Mouse (Mus musculus): Measurements from ENCODE around the gene Morf4l1. TPM values are rescaled to one million over a fixed set of nuclear protein-coding genes. Genes with fewer than 3 reads are reported as not detected.

The Morf4l1 gene
- total and polyA plus RNA-seq, 3 experiments = 118 to 219 (median 172) TPM

- H3K27me3 ChIP-seq (ENCODE audit: insufficient read depth, low read length) = no peaks in the 10 kb centered on the region
- no peak overlapping the region for H3K4me3 ChIP-seq (ENCODE audit: low read depth, low read length)
- peaks cover 18% of the 10 kb centered on the region for H3K4me1 ChIP-seq (ENCODE audit: insufficient read depth, low read depth, low read length)
- H3K9me3 ChIP-seq (replicated peaks) = no peaks in the 10 kb centered on the region
- ATAC-seq (ENCODE audit: extremely low read depth, insufficient number of reproducible peaks, low FRiP score, poor library complexity, severe bottlenecking) (0 out of 2 replicates have a peak, but pooled peaks have one; percentile 12), DNase-seq (ENCODE audit: low spot score) (no peak)
- TF ChIP-seq CTCF (IDR thresholded peaks at IDR 0.05; ENCODE audit: low read depth, low read length) = no peak
- TF ChIP-seq GATA1 (IDR thresholded peaks at IDR 0.05; ENCODE audit: borderline replicate concordance, low read length) = no peak
- no peak for TF ChIP-seq GATA2 (IDR thresholded peaks at IDR 0.05; ENCODE audit: borderline replicate concordance, low read depth, low read length)
- TF ChIP-seq TAL1 (conservative IDR thresholded peaks at IDR 0.05; ENCODE audit: low read depth, low read length) = no peak
- TF ChIP-seq POLR2AphosphoS5 (IDR thresholded peaks at IDR 0.05; ENCODE audit: insufficient replicate concordance, low read depth, low read length) = no peak
- peaks cover 61% of the 10 kb centered on the region for H3K36me3 ChIP-seq (replicated peaks)
Observed at GRCm38 (mm10) chr9:90105462-90105861, 9.1 kb downstream of the Morf4l1 start.

DNA sequence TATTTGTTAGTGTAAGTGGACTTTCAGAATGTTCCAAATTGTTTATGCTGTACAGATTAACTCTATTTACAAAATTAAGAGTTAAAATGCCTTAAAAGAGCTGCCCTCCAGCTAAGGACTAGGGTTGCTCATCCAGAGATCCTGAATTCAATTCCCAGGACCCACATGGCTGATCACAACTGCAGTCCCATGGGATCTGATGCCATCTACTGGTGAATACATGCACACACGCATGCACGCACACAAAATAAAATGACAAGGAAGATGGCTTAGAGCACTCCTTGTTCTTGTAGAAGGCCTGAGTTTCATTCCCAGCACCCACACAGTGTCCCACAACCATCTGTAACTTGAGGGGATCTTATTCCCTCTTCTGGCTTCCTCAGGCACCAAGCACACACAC is 13.8 kb downstream of the Morf4l1 start:
- no peaks in the 10 kb centered on the region for H3K27me3 ChIP-seq (ENCODE audit: insufficient read depth, low read length)
- H3K9me3 ChIP-seq (replicated peaks) = no peaks in the 10 kb centered on the region
- H3K4me1 ChIP-seq (ENCODE audit: insufficient read depth, low read depth, low read length) = peaks cover 2% of the 10 kb centered on the region; the same call in 1 of the 2 replicates
- DNase-seq (ENCODE audit: low spot score) (no peak), ATAC-seq (ENCODE audit: extremely low read depth, insufficient number of reproducible peaks, low FRiP score, poor library complexity, severe bottlenecking) (no peak)
- peaks cover 85% of the 10 kb centered on the region for H3K36me3 ChIP-seq (replicated peaks)
- no peak for TF ChIP-seq CTCF (IDR thresholded peaks at IDR 0.05; ENCODE audit: low read depth, low read length)
- no peak for TF ChIP-seq POLR2AphosphoS5 (IDR thresholded peaks at IDR 0.05; ENCODE audit: insufficient replicate concordance, low read depth, low read length)
- TF ChIP-seq TAL1 (conservative IDR thresholded peaks at IDR 0.05; ENCODE audit: low read depth, low read length) = no peak
- no peak for TF ChIP-seq GATA1 (IDR thresholded peaks at IDR 0.05; ENCODE audit: borderline replicate concordance, low read length)
- TF ChIP-seq GATA2 (IDR thresholded peaks at IDR 0.05; ENCODE audit: borderline replicate concordance, low read depth, low read length) = no peak
- H3K4me3 ChIP-seq (ENCODE audit: low read depth, low read length) = no peak overlapping the region

DNA sequence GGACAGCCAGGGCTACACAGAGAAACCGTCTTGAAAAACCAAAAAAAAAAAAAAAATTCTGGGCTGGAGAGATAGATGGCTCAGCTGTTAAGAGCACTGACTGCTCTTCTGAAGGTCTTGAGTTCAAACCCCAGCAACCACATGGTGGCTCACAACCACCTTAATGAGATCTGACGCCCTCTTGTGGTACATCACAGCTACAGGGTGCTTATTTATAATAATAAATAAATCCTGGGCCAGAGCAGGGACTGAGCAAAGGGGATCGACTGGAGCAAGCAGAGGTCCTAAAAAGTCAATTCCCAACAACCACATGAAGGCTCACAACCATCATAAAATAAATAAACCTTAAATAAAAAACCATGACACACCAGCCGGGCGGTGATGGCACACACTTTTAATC is 15.6 kb downstream of the Morf4l1 start:
- Histone ChIP-seq H3K4me3 (ENCODE audit: low read depth, low read length) (no peak overlapping the region), H3K9me3 (replicated peaks) (no peaks in the 10 kb centered on the region), H3K27me3 (ENCODE audit: insufficient read depth, low read length) (no peaks in the 10 kb centered on the region), H3K36me3 (replicated peaks) (peaks cover 91% of the 10 kb centered on the region), H3K4me1 (ENCODE audit: insufficient read depth, low read depth, low read length) (peaks cover 2% of the 10 kb centered on the region; the same call in 1 of the 2 replicates)
- no peak for TF ChIP-seq GATA2 (IDR thresholded peaks at IDR 0.05; ENCODE audit: borderline replicate concordance, low read depth, low read length)
- no peak for TF ChIP-seq POLR2AphosphoS5 (IDR thresholded peaks at IDR 0.05; ENCODE audit: insufficient replicate concordance, low read depth, low read length)
- no peak for TF ChIP-seq GATA1 (IDR thresholded peaks at IDR 0.05; ENCODE audit: borderline replicate concordance, low read length)
- no peak for ATAC-seq (ENCODE audit: extremely low read depth, insufficient number of reproducible peaks, low FRiP score, poor library complexity, severe bottlenecking)
- no peak for DNase-seq (ENCODE audit: low spot score)

- peaks cover 73% of the 10 kb centered on the region for H3K36me3 ChIP-seq (replicated peaks)
- ATAC-seq (ENCODE audit: extremely low read depth, insufficient number of reproducible peaks, low FRiP score, poor library complexity, severe bottlenecking) = no peak
Observed at GRCm38 (mm10) chr9:90089339-90090104, 25.1 kb downstream of the Morf4l1 start.

DNA sequence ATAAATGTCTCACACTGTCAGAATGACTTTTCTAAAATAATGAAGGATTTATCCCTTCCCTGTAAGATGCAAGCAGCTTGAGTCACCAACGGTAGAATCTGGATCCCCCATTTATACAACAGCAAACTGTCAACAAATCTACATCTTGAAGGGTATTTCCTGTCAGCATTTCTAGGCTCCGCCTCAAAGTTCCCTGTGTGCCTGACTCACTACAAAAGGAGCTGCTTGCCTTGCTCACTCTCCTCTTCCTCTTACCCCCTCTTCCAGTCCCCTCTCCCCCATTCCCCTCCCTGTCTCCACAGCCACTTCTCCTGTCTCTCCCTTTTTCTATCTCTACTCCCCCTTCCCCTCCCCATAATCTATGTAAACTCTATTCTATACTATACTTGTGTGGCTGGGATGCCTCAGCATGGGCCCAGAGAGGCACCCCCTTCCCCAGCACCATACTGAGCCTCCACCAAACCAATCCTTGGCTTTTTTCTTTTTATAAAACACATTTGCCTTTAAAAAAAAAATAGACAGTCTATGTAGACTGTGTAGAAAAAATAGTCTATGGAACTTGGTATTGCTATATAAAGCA is 26.6 kb downstream of the Morf4l1 start:
- TF ChIP-seq CTCF (IDR thresholded peaks at IDR 0.05; ENCODE audit: low read depth, low read length) (no peak), TAL1 (conservative IDR thresholded peaks at IDR 0.05; ENCODE audit: low read depth, low read length) (no peak), GATA1 (IDR thresholded peaks at IDR 0.05; ENCODE audit: borderline replicate concordance, low read length) (no peak), POLR2AphosphoS5 (IDR thresholded peaks at IDR 0.05; ENCODE audit: insufficient replicate concordance, low read depth, low read length) (no peak), GATA2 (IDR thresholded peaks at IDR 0.05; ENCODE audit: borderline replicate concordance, low read depth, low read length) (no peak)
- peaks cover 58% of the 10 kb centered on the region for H3K36me3 ChIP-seq (replicated peaks)

More at GRCm38 (mm10) chr9:90089339-90090104, 25.1 kb downstream of the Morf4l1 start:
- Histone ChIP-seq H3K9me3 (replicated peaks) (no peaks in the 10 kb centered on the region), H3K4me3 (ENCODE audit: low read depth, low read length) (no peak overlapping the region), H3K4me1 (ENCODE audit: insufficient read depth, low read depth, low read length) (no peaks in the 10 kb centered on the region), H3K27me3 (ENCODE audit: insufficient read depth, low read length) (no peaks in the 10 kb centered on the region)
- TF ChIP-seq POLR2AphosphoS5 (IDR thresholded peaks at IDR 0.05; ENCODE audit: insufficient replicate concordance, low read depth, low read length) (no peak), CTCF (IDR thresholded peaks at IDR 0.05; ENCODE audit: low read depth, low read length) (no peak), GATA2 (IDR thresholded peaks at IDR 0.05; ENCODE audit: borderline replicate concordance, low read depth, low read length) (no peak), GATA1 (IDR thresholded peaks at IDR 0.05; ENCODE audit: borderline replicate concordance, low read length) (no peak), TAL1 (conservative IDR thresholded peaks at IDR 0.05; ENCODE audit: low read depth, low read length) (no peak)
- no peak for DNase-seq (ENCODE audit: low spot score)

DNA sequence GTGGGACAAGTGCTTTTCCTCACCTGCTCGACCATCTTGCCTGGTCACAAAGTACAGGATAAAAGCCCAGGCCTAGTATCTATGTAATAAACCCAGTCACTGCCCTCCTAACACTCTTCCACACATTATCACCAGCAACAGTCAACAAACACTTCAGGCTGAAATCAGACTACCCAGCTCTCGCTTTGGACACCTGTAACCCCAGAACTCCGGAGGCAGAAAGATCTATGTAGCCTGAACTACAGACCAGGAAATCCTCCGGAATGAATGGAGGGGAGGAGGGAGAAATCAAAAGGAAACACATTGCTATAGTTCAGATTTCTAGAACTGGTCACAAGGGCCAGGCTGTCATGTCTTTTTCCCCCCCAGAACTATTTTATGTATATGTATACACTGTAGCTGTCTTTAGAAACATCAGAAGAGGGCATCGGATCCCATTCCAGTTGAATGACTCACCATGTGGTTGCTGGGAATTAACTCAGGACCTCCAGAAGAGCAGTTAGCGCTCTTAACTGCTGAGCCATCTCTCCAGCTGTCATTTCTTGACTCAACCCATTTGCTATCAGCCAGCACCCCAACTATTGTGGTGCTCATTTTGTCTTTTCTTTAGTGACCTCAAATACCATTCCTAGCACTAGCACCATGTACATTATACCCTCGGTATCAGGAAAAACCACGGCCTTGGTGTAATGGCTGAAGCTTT is 29.7 kb downstream of the Morf4l1 start:
- DNase-seq (ENCODE audit: low spot score) (no peak), ATAC-seq (ENCODE audit: extremely low read depth, insufficient number of reproducible peaks, low FRiP score, poor library complexity, severe bottlenecking) (no peak)
- TF ChIP-seq GATA1 (IDR thresholded peaks at IDR 0.05; ENCODE audit: borderline replicate concordance, low read length) = no peak
- TF ChIP-seq POLR2AphosphoS5 (IDR thresholded peaks at IDR 0.05; ENCODE audit: insufficient replicate concordance, low read depth, low read length) = no peak
- no peaks in the 10 kb centered on the region for H3K27me3 ChIP-seq (ENCODE audit: insufficient read depth, low read length)
- H3K9me3 ChIP-seq (replicated peaks) = no peaks in the 10 kb centered on the region
- H3K4me1 ChIP-seq (ENCODE audit: insufficient read depth, low read depth, low read length) = peaks cover 3% of the 10 kb centered on the region
- H3K4me3 ChIP-seq (ENCODE audit: low read depth, low read length) = no peak overlapping the region
- peaks cover 34% of the 10 kb centered on the region for H3K36me3 ChIP-seq (replicated peaks)

More for the DNA sequence above, 26.6 kb downstream of the Morf4l1 start:
- H3K4me1 ChIP-seq (ENCODE audit: insufficient read depth, low read depth, low read length) = peaks cover 1% of the 10 kb centered on the region
- ATAC-seq (ENCODE audit: extremely low read depth, insufficient number of reproducible peaks, low FRiP score, poor library complexity, severe bottlenecking) (no peak; the same call in 1 of the 2 replicates), DNase-seq (ENCODE audit: low spot score) (no peak)
- H3K4me3 ChIP-seq (ENCODE audit: low read depth, low read length) = no peak overlapping the region
- no peaks in the 10 kb centered on the region for H3K9me3 ChIP-seq (replicated peaks)
- no peaks in the 10 kb centered on the region for H3K27me3 ChIP-seq (ENCODE audit: insufficient read depth, low read length)
